Mouse (Mus musculus): ENCODE results near the gene Map3k12.
A peak's percentile ranks its signal among the peaks of the same experiment; 100 is the strongest.

Gene Map3k12

DNA sequence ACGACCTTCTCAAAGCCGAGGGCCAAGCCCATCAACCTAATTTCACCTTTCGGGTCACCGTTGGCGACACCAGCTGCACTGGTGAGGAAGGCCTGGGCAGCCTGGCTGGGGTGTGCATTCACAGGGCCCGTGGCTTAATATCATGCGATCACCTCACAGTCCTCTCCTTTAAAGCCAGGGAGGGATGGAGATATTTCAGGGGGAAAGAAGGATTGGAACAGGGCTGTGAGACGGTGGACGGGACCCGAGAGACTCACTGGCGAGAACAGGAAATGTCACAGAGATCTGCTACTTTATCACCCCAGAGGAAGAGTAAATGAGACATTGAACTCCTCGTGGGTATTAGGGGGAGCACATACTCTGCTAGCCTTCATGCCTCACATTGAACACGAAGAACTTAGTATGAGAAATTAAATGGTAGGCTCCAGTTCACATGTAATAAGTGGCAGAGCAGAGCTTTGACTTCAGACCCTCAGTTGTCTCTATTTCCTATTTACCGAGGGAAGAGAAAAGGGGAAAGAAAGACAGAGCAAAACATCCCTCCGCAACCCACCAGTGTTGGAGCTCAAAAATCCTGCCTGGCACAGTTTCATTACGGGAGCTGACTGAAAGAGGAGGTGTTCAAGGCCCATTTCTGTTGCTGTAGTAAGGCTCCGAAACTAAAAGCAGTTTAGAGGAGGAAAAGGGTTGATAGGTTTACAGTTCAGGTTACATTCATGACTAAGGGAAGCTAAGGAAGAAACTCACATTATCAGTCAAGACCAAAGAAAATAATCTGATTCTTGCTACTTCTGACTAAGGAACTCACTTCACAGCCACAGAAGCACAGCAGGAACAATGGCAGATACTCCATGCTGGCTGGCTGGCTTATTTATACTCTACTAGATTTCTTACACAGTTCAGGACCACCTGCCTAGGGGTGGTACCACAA is 2.6 kb upstream of the Map3k12 start:
- no peak for DNase-seq (ENCODE audit: extremely low spot score, low read depth, low spot score)

DNA sequence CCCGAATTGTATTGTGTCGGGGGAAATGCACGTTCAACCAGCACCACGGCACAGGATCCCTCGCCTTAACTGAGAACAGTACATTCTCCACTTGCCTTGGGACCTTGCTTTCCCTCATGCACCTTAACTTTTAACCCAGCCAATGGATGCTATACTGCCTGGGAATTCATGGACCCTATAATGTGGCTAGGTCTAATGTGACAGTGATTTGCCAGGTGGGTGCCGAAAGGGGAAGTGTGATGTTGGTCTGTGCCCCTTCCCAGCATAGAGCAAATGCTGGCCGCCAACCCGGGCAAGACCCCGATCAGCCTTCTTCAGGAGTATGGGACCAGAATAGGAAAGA is 2.0 kb upstream of the Map3k12 start:
- DNase-seq (ENCODE audit: extremely low spot score, low read depth, low spot score) = no peak

DNA sequence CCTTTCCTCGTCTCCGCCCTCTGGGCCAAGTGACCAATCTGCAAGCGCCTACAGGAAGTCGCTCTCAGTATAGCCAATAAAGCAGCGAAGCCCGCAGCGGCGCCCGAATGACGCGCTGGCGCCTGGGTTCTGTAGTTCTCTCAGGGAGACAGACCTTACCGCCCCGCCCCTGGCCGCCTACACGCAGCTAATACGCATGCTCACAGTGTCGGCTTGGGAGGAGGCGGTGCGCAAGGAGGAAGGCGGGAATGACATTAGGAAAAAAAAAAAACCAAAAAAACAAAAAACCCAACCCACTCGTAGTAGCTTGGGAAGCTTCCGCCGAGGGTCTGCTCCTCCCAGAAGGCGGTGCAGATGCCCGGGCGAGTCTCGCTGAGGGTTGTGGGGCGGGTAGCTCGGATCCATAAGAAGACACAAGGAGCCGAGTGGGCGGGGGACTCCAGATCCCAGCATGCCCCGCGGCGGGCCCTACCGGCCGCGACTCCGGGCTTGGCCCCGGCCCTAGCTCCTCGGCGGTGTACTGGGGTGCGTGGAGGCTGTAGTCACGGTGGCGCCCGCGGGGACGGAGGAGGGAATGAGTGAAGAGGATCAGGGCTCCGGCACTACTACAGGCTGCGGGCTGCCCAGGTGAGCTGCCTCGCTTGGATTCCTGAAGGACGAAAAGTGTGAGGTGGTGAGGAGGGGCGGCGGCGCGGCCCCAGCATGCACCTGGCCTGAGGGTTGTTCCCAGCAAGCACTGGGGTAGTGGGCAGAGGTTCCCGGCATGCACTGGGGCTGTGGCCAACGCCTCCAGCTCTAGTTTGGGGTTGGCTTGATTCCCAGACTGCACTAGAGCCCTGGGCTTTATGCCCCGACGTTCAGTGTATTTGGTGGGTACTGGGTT is 1.4 kb upstream of the Map3k12 start, which contains the start of gene Tarbp2:
Gene Tarbp2 (plus strand): TSS at position 217 of the 883 bp plus-strand sequence.
- DNase-seq (ENCODE audit: extremely low spot score, low read depth, low spot score) = peak; percentile 97

DNA sequence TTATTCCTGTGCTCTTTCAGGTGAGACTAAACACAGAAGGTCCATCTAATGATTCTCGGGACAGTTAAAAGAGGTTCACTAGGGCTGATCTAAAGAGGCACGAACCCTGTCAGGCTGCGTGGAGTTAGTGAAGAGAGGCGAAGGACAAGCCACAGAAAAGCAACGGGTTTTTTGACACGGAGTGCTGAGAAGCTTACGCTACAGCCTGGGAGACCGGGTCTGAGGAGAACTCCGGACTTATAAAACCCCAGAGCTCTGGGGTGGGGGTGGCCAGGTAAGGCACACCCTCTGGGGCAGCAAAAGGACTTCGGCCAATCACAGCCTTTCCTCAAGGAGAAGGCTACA is 739 bp upstream of the Map3k12 start:
- no peak for DNase-seq (ENCODE audit: extremely low spot score, low read depth, low spot score)

DNA sequence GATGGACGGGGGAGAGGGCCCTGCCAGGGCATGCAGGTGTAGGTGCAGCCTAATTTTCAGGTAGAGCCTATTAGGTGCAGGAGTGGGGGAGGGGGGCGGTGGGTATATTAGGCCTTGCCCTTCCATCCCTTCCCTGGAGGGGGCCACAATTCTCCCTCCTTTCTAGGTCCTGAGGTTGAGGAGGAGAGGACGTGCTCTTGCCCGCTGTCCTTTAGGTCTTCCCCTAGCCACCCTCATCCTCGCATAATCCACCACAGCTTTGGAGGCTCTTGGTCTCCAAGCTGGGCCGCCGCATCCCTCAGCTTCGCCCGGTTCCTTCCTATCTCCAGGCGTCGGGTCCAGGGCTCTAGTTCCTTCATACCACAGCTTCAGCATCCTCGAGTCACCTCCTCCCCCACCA is 571 bp downstream of the Map3k12 start:
- DNase-seq (ENCODE audit: extremely low spot score, low read depth, low spot score) = no peak

DNA sequence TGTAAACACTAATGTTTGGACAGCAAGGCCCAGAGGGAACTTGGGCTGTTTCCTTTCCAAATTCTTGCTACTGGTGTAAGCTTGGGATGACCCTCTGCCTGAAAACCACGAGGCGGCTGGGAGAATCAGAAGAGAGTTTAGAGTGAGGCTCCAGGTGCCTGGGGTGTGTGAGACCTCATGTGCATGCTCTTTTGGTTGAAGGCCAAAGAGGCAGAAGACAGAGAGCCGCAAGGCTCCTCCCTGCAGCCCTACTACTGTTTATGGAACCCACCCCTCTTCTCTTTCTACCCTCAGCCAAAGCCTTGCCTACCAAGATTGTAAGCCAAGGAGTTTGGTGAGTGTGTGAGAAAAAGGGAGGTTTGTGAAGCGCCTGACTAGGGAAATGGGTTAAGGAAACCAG is 1.1 kb downstream of the Map3k12 start:
- no peak for DNase-seq (ENCODE audit: extremely low spot score, low read depth, low spot score)

DNA sequence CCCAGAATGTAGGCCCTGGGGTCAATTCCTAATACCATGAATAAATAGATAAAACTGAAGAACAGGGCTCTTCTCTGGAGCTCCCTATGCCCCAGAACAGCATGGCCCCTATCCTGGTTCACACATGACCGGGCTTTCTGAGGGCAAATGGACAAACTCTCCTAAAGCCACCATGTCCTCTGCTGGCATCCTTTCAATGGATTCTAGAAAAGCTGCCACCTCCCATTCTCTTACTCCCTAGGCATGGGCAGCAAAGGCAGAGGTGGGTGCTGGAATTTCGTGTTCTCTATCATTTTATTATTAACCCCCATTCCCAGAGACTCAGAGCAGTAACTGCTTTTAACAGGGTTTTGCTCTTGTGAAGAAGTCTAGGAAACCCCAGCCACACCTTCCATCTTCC is 1.6 kb downstream of the Map3k12 start:
- DNase-seq (ENCODE audit: extremely low spot score, low read depth, low spot score) = no peak

DNA sequence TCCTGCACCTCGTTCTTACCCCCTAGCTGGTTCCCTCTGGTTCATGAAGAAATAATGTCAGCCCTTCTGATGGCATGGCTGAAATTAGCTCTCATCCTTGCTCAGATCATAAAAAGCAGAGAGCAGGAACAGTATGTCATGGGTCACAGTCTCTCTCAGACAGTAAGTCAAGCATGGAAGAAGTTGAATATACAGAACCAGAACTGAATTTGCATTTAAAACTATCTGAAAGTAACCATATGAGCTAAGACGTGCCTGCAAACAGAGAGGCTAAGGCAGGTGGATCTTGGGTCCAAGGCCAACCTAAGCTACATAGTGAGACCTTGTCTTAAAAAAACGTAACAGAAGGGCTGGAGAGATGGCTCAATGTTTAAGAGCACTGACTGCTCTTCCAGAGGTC is 3.9 kb downstream of the Map3k12 start:
- no peak for DNase-seq (ENCODE audit: extremely low spot score, low read depth, low spot score)

DNA sequence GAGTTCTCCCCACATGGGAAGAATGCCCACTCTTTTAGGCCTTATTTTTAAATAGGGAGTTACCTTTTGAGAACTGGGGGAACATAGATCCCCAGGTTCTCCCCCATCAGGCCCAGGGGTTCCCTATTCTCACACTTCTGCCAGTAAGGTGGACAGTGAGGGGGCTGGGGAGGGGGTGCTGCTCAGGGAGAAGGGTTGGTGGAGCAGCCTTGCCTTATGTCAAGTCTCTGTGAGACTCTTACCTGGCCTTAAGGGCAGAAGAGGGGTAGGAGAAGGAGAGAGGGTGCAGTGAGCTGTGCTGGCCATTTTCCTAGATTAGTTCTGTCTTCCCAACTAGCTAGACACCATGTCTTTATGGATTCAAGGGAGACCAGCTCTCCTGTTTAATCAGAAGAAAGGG is 4.4 kb downstream of the Map3k12 start:
- DNase-seq (ENCODE audit: extremely low spot score, low read depth, low spot score) = no peak

DNA sequence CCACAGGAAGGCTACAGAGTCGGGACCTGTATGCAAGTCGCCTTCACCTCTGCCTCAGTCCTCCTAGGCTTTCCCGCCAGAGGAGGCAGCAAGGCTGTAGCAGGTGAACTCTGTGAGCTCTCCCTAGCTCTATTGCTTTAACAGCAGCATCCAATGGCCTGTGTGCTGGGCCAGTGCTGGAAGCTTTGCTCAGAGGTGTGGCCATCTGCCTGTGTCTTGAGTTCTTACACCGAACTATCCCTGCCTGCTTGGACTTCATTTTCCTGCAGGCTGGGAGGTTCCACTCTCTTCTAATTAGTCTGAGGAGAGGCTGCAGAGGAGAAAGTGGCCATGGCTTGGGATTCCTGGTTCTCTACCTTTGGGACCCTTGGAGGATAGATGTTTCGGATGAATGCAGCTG is 4.9 kb downstream of the Map3k12 start:
- no peak for DNase-seq (ENCODE audit: extremely low spot score, low read depth, low spot score)

DNA sequence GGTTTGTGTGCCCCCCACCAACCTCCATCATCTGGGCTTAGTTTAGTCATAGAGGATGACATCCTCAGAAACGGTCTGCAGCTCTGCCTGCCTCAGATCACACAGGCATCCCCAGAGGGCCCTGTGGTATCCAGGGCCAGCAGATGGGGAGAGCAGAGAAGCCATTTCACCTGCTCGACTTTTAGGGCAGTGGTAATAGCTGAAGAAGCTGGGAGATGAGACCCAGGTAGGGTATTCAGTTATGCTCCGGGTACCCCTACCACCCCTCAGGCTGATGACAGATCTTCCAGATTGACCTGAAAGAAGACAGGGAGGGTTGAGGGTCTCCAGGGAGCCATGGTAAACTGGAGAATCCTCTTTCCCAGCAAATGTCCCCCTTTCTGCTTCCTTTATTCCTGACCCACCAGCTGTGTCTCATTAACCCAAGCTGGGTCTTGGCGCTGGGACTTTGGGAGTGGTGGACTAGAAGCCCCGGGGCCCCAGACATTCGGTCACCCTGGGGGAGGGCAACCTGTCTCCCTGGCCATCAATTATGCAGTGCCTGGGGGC is 5.5 kb downstream of the Map3k12 start:
- no peak for DNase-seq (ENCODE audit: extremely low spot score, low read depth, low spot score)

DNA sequence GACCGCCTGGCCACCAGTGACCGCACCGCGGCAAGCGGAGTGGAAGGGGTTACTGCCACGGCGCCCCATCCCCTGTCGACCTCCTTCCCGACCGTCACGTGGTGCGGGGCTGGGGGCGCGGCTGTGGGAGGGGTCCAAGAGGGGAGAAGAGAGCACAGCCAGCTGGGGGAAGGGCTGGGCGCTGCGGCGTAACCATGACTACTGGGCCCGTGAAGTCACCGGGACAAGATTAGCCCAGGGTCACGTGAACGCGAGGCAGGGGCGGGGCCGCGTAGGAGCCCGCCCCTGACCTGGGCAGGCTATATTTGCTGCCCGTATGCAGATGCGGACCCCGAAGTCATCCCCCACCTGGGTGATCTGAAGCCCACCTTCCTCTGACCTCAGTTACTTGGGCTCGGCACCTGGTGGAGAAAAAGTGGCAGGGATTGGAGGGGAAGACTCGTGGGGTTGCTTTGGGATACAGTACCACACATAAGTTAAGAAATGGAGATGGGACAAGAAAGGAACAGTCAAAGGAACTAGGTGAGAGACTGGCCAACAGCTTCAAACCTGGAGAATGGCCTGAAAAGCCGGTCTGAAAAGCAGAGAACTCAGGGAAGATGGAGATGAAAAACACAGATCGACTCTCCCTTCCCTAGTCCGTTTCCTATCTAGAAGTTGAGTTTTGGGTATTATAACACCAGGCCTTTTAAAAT is 6.1 kb downstream of the Map3k12 start:
- peak; percentile 73 for DNase-seq (ENCODE audit: extremely low spot score, low read depth, low spot score)

DNA sequence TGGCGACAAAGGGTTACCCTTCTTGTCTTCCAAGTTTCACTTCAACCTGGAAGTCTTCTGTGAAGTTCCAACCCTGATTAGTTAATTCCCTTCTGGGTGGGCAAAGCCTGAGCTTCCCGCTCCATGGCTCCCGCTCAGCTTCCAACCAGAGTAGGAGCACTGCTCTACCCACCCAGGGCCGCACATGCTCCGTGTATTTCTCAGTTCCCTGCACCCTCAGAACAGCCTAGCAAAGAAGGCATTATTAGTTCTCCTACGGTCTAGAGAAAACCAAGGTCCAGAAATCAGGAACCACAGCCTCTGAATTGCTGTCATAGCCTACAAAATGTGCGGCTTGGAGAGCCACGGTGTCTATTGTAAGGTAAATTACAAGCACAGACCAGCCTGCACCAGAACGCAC is 6.8 kb downstream of the Map3k12 start:
- DNase-seq (ENCODE audit: extremely low spot score, low read depth, low spot score) = no peak

DNA sequence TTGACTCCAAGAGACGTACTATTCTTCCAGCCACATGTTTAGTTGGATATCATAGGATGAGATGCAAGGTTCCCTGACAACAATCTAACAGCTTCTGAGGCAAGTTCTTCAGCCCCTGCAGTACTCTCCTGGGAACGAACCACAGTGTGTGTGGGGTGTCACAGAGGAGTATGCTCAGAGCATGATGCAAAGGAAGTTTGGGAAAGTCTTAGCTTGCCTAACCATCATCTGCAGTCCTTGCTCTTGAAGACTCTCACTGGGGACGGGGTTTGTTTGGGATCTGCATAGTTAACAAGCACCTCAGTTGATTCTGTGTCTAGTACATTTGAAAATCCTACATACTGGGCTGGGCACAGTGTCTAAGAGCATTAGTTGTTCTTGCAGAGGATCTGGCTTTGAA is 8.5 kb downstream of the Map3k12 start:
- DNase-seq (ENCODE audit: extremely low spot score, low read depth, low spot score) = no peak

DNA sequence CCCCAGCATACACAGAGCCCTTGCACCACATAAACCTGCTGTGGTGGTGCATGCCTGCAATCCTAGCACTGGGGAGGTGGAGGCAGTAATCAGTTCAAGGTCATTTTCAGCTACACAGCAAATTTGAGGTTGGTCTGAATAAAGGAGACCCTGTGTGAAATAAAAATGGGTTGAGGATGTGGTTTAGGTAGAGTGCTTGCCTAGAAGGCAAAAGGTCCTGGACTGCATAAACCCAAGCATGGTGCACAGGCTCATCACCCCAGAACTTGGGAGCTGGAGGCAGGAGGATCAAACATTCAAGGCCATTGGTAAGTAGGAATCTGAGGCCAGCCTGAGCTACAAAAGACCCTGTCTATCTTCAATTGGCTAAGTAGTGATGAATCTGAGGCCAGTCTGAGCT is 9.3 kb downstream of the Map3k12 start:
- no peak for DNase-seq (ENCODE audit: extremely low spot score, low read depth, low spot score)

DNA sequence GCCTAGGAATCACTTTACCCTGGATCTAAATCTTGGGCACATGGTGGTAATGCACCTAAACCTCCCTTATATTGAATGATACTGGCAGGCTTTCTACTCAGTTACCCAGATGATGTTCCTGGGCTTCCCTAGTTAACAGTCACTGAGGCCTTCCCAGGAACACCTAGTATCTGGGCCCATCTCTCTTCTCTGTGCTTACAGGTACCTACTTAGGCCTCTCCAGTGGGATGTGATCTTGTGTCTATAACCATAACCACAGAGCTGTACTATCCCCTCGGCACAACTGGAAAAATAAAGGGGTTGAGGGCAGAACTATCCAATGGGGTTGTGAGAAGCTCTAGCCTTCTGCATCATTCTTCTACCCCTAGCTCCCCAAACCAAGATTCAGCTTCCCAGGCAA is 10.0 kb downstream of the Map3k12 start:
- DNase-seq (ENCODE audit: extremely low spot score, low read depth, low spot score) = no peak

DNA sequence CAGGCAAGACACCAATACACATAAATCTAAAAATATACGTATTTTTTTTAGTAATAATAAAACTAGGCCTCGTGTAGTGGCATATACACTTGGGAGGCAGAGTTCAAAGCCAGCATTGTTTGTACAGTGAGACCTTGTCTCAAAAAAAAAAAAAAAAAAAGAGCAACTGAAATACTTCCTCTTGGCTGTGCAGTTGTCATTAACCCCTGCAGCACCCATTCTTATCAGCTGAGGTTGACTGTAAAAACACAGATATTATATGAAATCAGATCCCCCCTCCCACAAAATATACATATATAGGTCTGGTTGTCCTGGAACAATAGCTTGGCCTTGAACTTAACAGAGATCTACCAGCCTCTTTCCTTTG is 10.4 kb downstream of the Map3k12 start:
- no peak for DNase-seq (ENCODE audit: extremely low spot score, low read depth, low spot score)

DNA sequence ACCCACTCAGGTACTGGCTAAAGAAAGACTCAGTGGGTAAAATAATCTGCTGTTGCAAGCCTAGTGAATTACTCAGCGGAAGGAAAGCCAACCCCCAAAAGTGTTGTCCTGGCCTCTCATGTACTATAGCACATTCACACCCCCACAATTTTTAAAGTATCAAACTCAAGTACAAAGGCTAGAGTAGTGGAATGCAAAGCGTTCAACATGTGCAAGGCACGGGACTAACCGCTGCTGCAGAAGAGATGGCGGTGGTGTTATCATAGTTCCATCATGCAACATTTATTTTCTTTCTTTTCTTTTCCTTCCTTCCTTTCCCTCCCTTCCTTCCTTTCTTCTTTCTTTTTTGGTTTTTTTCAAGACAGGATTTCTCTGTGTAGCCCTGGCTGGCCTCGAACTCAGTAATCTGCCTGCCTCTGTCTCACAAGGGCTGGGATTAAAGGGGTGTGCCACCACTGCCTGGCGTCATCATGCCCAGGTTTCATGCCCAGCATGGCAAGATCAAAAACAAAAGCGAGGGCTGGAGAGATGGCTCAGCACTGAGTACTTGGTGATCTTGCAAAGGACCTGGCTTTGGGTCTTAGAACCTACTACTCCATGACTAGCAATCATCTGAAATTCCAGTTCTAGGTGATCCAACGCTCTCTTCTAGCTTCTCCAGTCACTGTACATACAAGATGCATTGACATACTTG is 10.9 kb downstream of the Map3k12 start:
- no peak for DNase-seq (ENCODE audit: extremely low spot score, low read depth, low spot score)

DNA sequence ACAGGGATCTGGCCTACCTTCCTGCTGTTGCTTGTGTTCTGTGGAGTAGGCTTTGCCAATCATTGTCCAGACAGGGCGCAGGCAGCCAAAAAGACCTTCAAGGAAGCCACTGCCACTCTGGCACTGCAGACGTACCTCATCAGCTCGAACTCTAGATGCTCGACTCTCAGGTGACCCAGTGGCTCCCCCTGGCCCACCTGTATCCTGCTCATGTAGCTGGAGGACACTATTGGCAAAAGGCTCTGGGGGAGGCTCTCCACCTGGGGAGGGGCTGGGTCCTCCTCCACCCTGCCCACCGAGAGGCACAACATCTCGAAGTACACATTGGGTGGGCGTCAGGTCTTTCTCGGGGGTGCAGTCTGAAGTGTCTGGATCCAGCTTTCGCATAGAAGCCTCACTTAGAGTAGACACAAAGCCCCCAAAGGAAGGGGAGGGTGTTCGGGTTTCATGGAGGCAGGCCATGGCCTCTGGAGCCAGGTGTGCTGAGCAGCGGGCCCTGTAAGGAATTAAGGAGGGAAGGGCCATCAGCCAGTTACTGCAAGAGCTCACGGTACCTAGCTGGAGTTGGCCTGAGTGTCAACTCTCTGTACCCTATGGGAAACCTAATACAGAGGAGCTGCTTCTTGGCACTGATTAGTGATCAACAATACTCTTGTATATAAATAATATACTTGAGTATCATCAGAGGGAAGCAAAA is 11.6 kb downstream of the Map3k12 start:
- DNase-seq (ENCODE audit: extremely low spot score, low read depth, low spot score) = no peak

All from hindlimb bud, embryonic 11.5 days (tissue).